Mouse (Mus musculus): Measurements from ENCODE around the gene Rbfox3. TPM values are rescaled to one million over a fixed set of nuclear protein-coding genes. Genes with fewer than 3 reads are reported as not detected.

The Rbfox3 gene
- polyA plus RNA-seq, 1 experiment from 2014 or later, result 12.6 TPM

- DNase-seq (ENCODE audit: low spot score) (no peak), ATAC-seq (ENCODE audit: low FRiP score) (no peak)
- Histone ChIP-seq H3K4me2 (replicated peaks; ENCODE audit: low read depth, low read length) (no peak overlapping the region), H3K4me1 (replicated peaks; ENCODE audit: control insufficient read depth, insufficient read depth, low read length) (no peaks in the 10 kb centered on the region), H3K9ac (ENCODE audit: low read depth, low read length) (no peak overlapping the region), H3K4me3 (ENCODE audit: low read depth, low read length) (no peak overlapping the region), H3K27ac (ENCODE audit: low read depth, low read length) (no peak overlapping the region), H3K9me3 (ENCODE audit: control insufficient read depth, low read length) (no peaks in the 10 kb centered on the region), H3K36me3 (ENCODE audit: control insufficient read depth, insufficient read depth, low read length) (no peaks in the 10 kb centered on the region), H3K27me3 (ENCODE audit: control insufficient read depth, insufficient read depth, low read length) (no peaks in the 10 kb centered on the region)
- WGBS, result 85% methylated on average over 6 of the region's 6 CpGs
Observed at GRCm38 (mm10) chr11:118455788-118456187, 455.6 kb downstream of the Rbfox3 start.

GRCm38 (mm10) chr11:118453886-118454671, 457.3 kb downstream of the Rbfox3 start:
- H3K4me1 ChIP-seq (replicated peaks; ENCODE audit: control insufficient read depth, insufficient read depth, low read length), result no peaks in the 10 kb centered on the region
- ATAC-seq (ENCODE audit: low FRiP score) (no peak), DNase-seq (ENCODE audit: low spot score) (no peak)
- H3K9me3 ChIP-seq (ENCODE audit: control insufficient read depth, low read length), result no peaks in the 10 kb centered on the region
- H3K27me3 ChIP-seq (ENCODE audit: control insufficient read depth, insufficient read depth, low read length), result no peaks in the 10 kb centered on the region
- 77% methylated on average over 11 of the region's 11 CpGs for WGBS
- H3K36me3 ChIP-seq (ENCODE audit: control insufficient read depth, insufficient read depth, low read length), result no peaks in the 10 kb centered on the region
- H3K4me2 ChIP-seq (replicated peaks; ENCODE audit: low read depth, low read length), result no peak overlapping the region
- no peak overlapping the region for H3K4me3 ChIP-seq (ENCODE audit: low read depth, low read length)
- H3K27ac ChIP-seq (ENCODE audit: low read depth, low read length), result no peak overlapping the region
- H3K9ac ChIP-seq (ENCODE audit: low read depth, low read length), result no peak overlapping the region

GRCm38 (mm10) chr11:118452955-118453354, 458.4 kb downstream of the Rbfox3 start:
- Histone ChIP-seq H3K9ac (ENCODE audit: low read depth, low read length) (no peak overlapping the region), H3K27me3 (ENCODE audit: control insufficient read depth, insufficient read depth, low read length) (no peaks in the 10 kb centered on the region), H3K4me1 (replicated peaks; ENCODE audit: control insufficient read depth, insufficient read depth, low read length) (no peaks in the 10 kb centered on the region), H3K4me3 (ENCODE audit: low read depth, low read length) (no peak overlapping the region), H3K4me2 (replicated peaks; ENCODE audit: low read depth, low read length) (no peak overlapping the region), H3K9me3 (ENCODE audit: control insufficient read depth, low read length) (no peaks in the 10 kb centered on the region), H3K27ac (ENCODE audit: low read depth, low read length) (no peak overlapping the region), H3K36me3 (ENCODE audit: control insufficient read depth, insufficient read depth, low read length) (no peaks in the 10 kb centered on the region)
- DNase-seq (ENCODE audit: low spot score), result no peak
- ATAC-seq (ENCODE audit: low FRiP score), result no peak
- 64% methylated on average over 2 of the region's 2 CpGs for WGBS

GRCm38 (mm10) chr11:118451211-118451610, 460.2 kb downstream of the Rbfox3 start:
- ATAC-seq (ENCODE audit: low FRiP score) (no peak), DNase-seq (ENCODE audit: low spot score) (no peak)
- no peaks in the 10 kb centered on the region for H3K36me3 ChIP-seq (ENCODE audit: control insufficient read depth, insufficient read depth, low read length)
- H3K4me1 ChIP-seq (replicated peaks; ENCODE audit: control insufficient read depth, insufficient read depth, low read length), result no peaks in the 10 kb centered on the region
- H3K4me3 ChIP-seq (ENCODE audit: low read depth, low read length), result no peak overlapping the region
- no peak overlapping the region for H3K9ac ChIP-seq (ENCODE audit: low read depth, low read length)
- no peaks in the 10 kb centered on the region for H3K9me3 ChIP-seq (ENCODE audit: control insufficient read depth, low read length)
- H3K27me3 ChIP-seq (ENCODE audit: control insufficient read depth, insufficient read depth, low read length), result no peaks in the 10 kb centered on the region
- H3K27ac ChIP-seq (ENCODE audit: low read depth, low read length), result no peak overlapping the region
- H3K4me2 ChIP-seq (replicated peaks; ENCODE audit: low read depth, low read length), result no peak overlapping the region
- 89% methylated on average over 6 of the region's 6 CpGs for WGBS

GRCm38 (mm10) chr11:118448385-118448784, 463.0 kb downstream of the Rbfox3 start:
- Histone ChIP-seq H3K4me3 (ENCODE audit: low read depth, low read length) (no peak overlapping the region), H3K4me2 (replicated peaks; ENCODE audit: low read depth, low read length) (no peak overlapping the region), H3K9me3 (ENCODE audit: control insufficient read depth, low read length) (no peaks in the 10 kb centered on the region), H3K4me1 (replicated peaks; ENCODE audit: control insufficient read depth, insufficient read depth, low read length) (no peaks in the 10 kb centered on the region), H3K27me3 (ENCODE audit: control insufficient read depth, insufficient read depth, low read length) (no peaks in the 10 kb centered on the region), H3K27ac (ENCODE audit: low read depth, low read length) (no peak overlapping the region), H3K36me3 (ENCODE audit: control insufficient read depth, insufficient read depth, low read length) (no peaks in the 10 kb centered on the region), H3K9ac (ENCODE audit: low read depth, low read length) (no peak overlapping the region)
- WGBS, result 88% methylated on average over 8 of the region's 8 CpGs
- ATAC-seq (ENCODE audit: low FRiP score), result no peak
- no peak for DNase-seq (ENCODE audit: low spot score)

- Histone ChIP-seq H3K4me3 (ENCODE audit: low read depth, low read length) (no peak overlapping the region), H3K4me1 (replicated peaks; ENCODE audit: control insufficient read depth, insufficient read depth, low read length) (no peaks in the 10 kb centered on the region), H3K27me3 (ENCODE audit: control insufficient read depth, insufficient read depth, low read length) (no peaks in the 10 kb centered on the region), H3K9me3 (ENCODE audit: control insufficient read depth, low read length) (no peaks in the 10 kb centered on the region), H3K9ac (ENCODE audit: low read depth, low read length) (no peak overlapping the region), H3K4me2 (replicated peaks; ENCODE audit: low read depth, low read length) (no peak overlapping the region), H3K27ac (ENCODE audit: low read depth, low read length) (no peak overlapping the region), H3K36me3 (ENCODE audit: control insufficient read depth, insufficient read depth, low read length) (no peaks in the 10 kb centered on the region)
- no peak for ATAC-seq (ENCODE audit: low FRiP score)
- no peak for DNase-seq (ENCODE audit: low spot score)
- WGBS, result 77% methylated on average over 4 of the region's 4 CpGs
Observed at GRCm38 (mm10) chr11:118447346-118447745, 464.1 kb downstream of the Rbfox3 start.

- no peak overlapping the region for H3K9ac ChIP-seq (ENCODE audit: low read depth, low read length)
- H3K4me3 ChIP-seq (ENCODE audit: low read depth, low read length), result no peak overlapping the region
- WGBS, result 19% methylated on average over 3 of the region's 3 CpGs
- H3K9me3 ChIP-seq (ENCODE audit: control insufficient read depth, low read length), result no peaks in the 10 kb centered on the region
- no peak overlapping the region for H3K4me2 ChIP-seq (replicated peaks; ENCODE audit: low read depth, low read length)
- ATAC-seq (ENCODE audit: low FRiP score), result peak; percentile 25; the same call in 1 of the 2 replicates
- no peak overlapping the region for H3K27ac ChIP-seq (ENCODE audit: low read depth, low read length)
- peak; percentile 92 for DNase-seq (ENCODE audit: low spot score)
- no peaks in the 10 kb centered on the region for H3K4me1 ChIP-seq (replicated peaks; ENCODE audit: control insufficient read depth, insufficient read depth, low read length)
- no peaks in the 10 kb centered on the region for H3K36me3 ChIP-seq (ENCODE audit: control insufficient read depth, insufficient read depth, low read length)
- H3K27me3 ChIP-seq (ENCODE audit: control insufficient read depth, insufficient read depth, low read length), result no peaks in the 10 kb centered on the region
Observed at GRCm38 (mm10) chr11:118445843-118446242, 465.6 kb downstream of the Rbfox3 start.

- no peak overlapping the region for H3K4me3 ChIP-seq (ENCODE audit: low read depth, low read length)
- H3K4me2 ChIP-seq (replicated peaks; ENCODE audit: low read depth, low read length), result no peak overlapping the region
- no peak overlapping the region for H3K27ac ChIP-seq (ENCODE audit: low read depth, low read length)
- no peaks in the 10 kb centered on the region for H3K27me3 ChIP-seq (ENCODE audit: control insufficient read depth, insufficient read depth, low read length)
- peak; percentile 89 for DNase-seq (ENCODE audit: low spot score)
- ATAC-seq (ENCODE audit: low FRiP score), result no peak
- H3K9ac ChIP-seq (ENCODE audit: low read depth, low read length), result no peak overlapping the region
- 36% methylated on average over 11 of the region's 11 CpGs for WGBS
- no peaks in the 10 kb centered on the region for H3K36me3 ChIP-seq (ENCODE audit: control insufficient read depth, insufficient read depth, low read length)
- H3K4me1 ChIP-seq (replicated peaks; ENCODE audit: control insufficient read depth, insufficient read depth, low read length), result no peaks in the 10 kb centered on the region
- no peaks in the 10 kb centered on the region for H3K9me3 ChIP-seq (ENCODE audit: control insufficient read depth, low read length)
Observed at GRCm38 (mm10) chr11:118443201-118443970, 468.0 kb downstream of the Rbfox3 start.

- no peak overlapping the region for H3K4me3 ChIP-seq (ENCODE audit: low read depth, low read length)
- H3K9me3 ChIP-seq (ENCODE audit: control insufficient read depth, low read length), result no peaks in the 10 kb centered on the region
- no peak overlapping the region for H3K4me2 ChIP-seq (replicated peaks; ENCODE audit: low read depth, low read length)
- DNase-seq (ENCODE audit: low spot score) (no peak), ATAC-seq (ENCODE audit: low FRiP score) (no peak)
- 84% methylated on average over 13 of the region's 13 CpGs for WGBS
- H3K27ac ChIP-seq (ENCODE audit: low read depth, low read length), result no peak overlapping the region
- H3K9ac ChIP-seq (ENCODE audit: low read depth, low read length), result no peak overlapping the region
- H3K4me1 ChIP-seq (replicated peaks; ENCODE audit: control insufficient read depth, insufficient read depth, low read length), result no peaks in the 10 kb centered on the region
- no peaks in the 10 kb centered on the region for H3K27me3 ChIP-seq (ENCODE audit: control insufficient read depth, insufficient read depth, low read length)
- no peaks in the 10 kb centered on the region for H3K36me3 ChIP-seq (ENCODE audit: control insufficient read depth, insufficient read depth, low read length)
Observed at GRCm38 (mm10) chr11:118442691-118443090, 468.7 kb downstream of the Rbfox3 start.

Data from hindbrain, embryonic 11.5 days (tissue).